Mouse (Mus musculus) lung, adult 2 months (tissue): Measurements from ENCODE around the gene Spint4.

Experiments
- CTCF ChIP-seq: fragments of 200-500 bp; IDR thresholded peaks from 2 replicates; pipeline ENCODE4 v1.5.1; 2011; ENCODE audit warnings: mild to moderate bottlenecking, low read length, control low read depth; ENCODE audit not compliant: insufficient read depth
- POLR2A ChIP-seq: fragments of 200-500 bp; IDR thresholded peaks from 2 replicates; pipeline ENCODE4 v1.6.1; 2011; ENCODE audit warnings: low read depth, mild to moderate bottlenecking, control low read depth, low read length, borderline replicate concordance; ENCODE audit errors: extremely low read depth

DNA sequence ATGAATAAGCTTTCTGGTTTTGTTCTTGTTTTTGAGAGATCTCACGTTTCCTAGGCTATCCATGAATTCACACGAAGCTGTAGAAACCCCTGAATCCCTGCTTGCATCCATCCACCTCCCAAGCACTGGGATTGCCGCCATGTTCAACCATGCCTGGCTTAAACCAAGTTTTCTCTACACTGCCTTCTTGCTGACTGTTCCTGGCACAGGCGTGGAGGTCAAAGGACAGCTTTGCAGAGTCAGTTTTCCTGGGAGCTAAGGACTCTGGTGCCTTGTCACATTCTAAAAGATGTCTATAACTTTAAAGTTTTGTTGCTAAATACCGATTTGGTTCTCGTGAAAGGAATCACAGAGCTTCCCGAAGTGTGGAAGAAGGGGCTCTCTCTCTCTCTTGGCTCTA lies 33.5 kb upstream of the Spint4 start:
- TF ChIP-seq POLR2A (no peak), CTCF (no peak)
